Mouse (Mus musculus) olfactory bulb, adult 2 months (tissue): ENCODE results near the gene Pik3cd.

Experiments
- CTCF ChIP-seq: fragments of 200-500 bp; IDR thresholded peaks from 2 replicates; pipeline ENCODE4 v1.5.1; 2012; ENCODE audit warnings: low read depth, mild to moderate bottlenecking, low read length, moderate library complexity; ENCODE audit not compliant: insufficient read depth
- POLR2A ChIP-seq: fragments of 200-500 bp; IDR thresholded peaks from 2 replicates; pipeline ENCODE4 v1.6.1; 2012; ENCODE audit warnings: mild to moderate bottlenecking, low read depth, low read length, moderate library complexity; ENCODE audit not compliant: insufficient read depth

- no peak for TF ChIP-seq POLR2A
- no peak for TF ChIP-seq CTCF
Measured at GRCm38 (mm10) chr4:149711485-149711884, 9.1 kb upstream of the Pik3cd start.
